Mouse (Mus musculus): ENCODE data around the gene Letmd1. TPM values are rescaled to one million over a fixed set of nuclear protein-coding genes. Genes with fewer than 3 reads are reported as not detected.

Gene Letmd1
- total RNA-seq, 4 experiments from 2014 or later: 77.8 to 122 (median 108) TPM

GRCm38 (mm10) chr15:100508454-100509167 is 39.8 kb downstream of the Letmd1 start:
- no peak for DNase-seq

DNA sequence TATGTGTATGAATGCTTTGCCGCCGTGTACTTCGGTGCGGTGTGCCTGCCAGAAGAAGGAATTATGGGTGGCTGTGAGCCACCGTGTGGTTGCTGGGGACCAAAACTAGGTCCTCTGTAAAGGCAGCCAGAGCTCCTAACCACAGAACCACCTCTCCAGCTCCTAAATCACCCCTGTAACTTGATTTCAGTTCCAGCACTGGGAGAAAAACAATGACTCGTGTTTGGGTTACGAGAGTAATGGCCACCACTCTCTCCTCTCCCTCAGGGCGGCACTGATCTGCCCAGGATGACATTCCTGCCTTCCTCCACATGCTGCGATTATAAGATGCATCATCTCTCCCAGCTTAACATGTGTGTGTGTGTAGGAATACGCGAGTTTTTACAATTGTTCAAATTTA is 41.2 kb downstream of the Letmd1 start:
- no peak for DNase-seq

DNA sequence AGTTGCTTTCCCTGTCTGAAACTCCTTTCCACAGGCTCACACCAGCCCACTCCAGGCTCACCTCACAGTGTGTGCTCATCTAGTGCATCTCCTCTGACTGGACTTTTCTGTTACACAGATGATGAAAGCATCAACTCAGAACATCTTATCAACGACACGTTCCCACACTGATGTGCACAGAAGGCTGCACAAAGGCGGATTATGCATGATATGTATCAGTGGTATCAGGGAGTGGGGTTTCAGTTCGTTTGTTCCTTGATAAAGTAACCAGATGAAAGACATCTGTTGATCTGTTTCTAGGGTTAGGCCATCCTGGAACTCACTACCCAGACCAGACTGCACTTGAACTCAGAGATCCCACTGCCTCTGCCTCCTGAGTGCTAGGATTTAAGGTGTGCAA is 44.6 kb downstream of the Letmd1 start:
- DNase-seq: no peak

GRCm38 (mm10) chr15:100515121-100515520 is 46.3 kb downstream of the Letmd1 start:
- DNase-seq: no peak

DNA sequence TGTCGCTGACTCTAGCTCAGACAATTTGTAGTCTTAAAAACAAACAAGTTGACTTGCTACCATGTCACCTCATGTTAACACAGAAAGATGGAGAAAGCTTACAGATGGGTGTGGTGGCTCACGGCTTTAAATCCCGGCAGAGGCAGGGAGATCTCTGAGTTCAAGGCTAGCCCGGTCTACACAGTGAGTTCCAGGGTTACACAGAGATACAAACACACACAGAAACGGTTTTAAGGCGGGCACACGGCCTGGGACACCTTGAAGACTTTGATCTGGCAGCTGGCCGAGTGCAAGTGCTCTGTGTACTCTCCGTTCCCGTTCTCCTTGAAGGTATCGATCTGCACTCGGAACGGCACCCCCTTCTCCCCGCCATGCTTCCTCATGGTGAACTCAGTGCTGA is 51.5 kb downstream of the Letmd1 start:
- DNase-seq: no peak

DNA sequence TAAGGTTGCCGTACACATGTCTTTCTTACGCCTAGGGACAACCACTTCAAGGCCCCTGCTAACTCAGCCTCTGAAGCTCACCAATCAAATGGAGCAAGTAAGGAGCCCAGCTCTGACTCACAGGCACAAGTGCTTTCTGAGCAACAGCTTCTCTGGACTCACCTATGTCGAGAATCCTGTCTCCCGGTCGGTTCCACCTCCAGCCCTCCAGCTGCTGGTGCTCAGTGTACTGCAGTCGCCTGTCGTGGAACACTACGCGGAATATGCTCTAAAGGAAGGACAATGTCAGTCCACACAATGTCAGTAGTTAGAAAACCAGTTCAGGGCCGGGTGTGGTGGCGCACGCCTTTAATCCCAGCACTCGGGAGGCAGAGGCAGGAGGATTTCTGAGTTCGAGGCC is 56.6 kb downstream of the Letmd1 start:
- DNase-seq: no peak

GRCm38 (mm10) chr15:100527900-100528299 is 59.1 kb downstream of the Letmd1 start:
- no peak for DNase-seq

Other genes with a start within 250 kb of the Letmd1 start
- gene Atf1, start 241.2 kb upstream of the Letmd1 start, total RNA-seq (2022): 10 to 100 TPM; 61.9 to 72.1 (median 66.3) TPM
- not detected for gene Tmprss12, start 188.2 kb upstream of the Letmd1 start, total RNA-seq (2022)
- 100 to 1,000 TPM in 3 of 4 experiments, 10 to 100 TPM in 1; 80.4 to 134 (median 120) TPM for gene Mettl7a1, start 164.9 kb upstream of the Letmd1 start, total RNA-seq (2022)
- under 1 TPM in 2 of 4 experiments, not detected in 2; 0.27 to 0.31 TPM for gene Mettl7a3, start 134.1 kb upstream of the Letmd1 start, total RNA-seq (2022)
- gene Methig1, start 115.9 kb upstream of the Letmd1 start, total RNA-seq (2022): under 1 TPM; 0.41 to 0.98 (median 0.71) TPM
- 1 to 10 TPM; 1.5 to 3.3 (median 2.5) TPM for gene Mettl7a2, start 115.8 kb upstream of the Letmd1 start, total RNA-seq (2022)
- gene Higd1c, start 104.5 kb upstream of the Letmd1 start, total RNA-seq (2022): 1 to 10 TPM in 2 of 4 experiments, not detected in 2; 1.0 to 1.7 TPM
- under 1 TPM; 0.09 to 0.28 (median 0.26) TPM for gene Gm5475, start 46.9 kb upstream of the Letmd1 start, total RNA-seq (2022)
- gene Slc11a2, start 44.0 kb upstream of the Letmd1 start, total RNA-seq (2022): 100 to 1,000 TPM; 110 to 151 (median 127) TPM
- 1 to 10 TPM; 5.7 to 8.5 (median 6.7) TPM for gene Csrnp2, start 26.5 kb downstream of the Letmd1 start, total RNA-seq (2022)
- 10 to 100 TPM; 25.6 to 38.0 (median 30.8) TPM for gene Tfcp2, start 83.0 kb downstream of the Letmd1 start, total RNA-seq (2022)
- 10 to 100 TPM; 17.1 to 33.5 (median 23.8) TPM for gene Pou6f1, start 131.0 kb downstream of the Letmd1 start, total RNA-seq (2022)
- 100 to 1,000 TPM; 235 to 259 (median 252) TPM for gene Dazap2, start 146.3 kb downstream of the Letmd1 start, total RNA-seq (2022)
- 10 to 100 TPM; 42.7 to 64.0 (median 55.6) TPM for gene Smagp, start 167.9 kb downstream of the Letmd1 start, total RNA-seq (2022)
- 1 to 10 TPM; 2.5 to 7.0 (median 3.8) TPM for gene Bin2, start 200.5 kb downstream of the Letmd1 start, total RNA-seq (2022)
- 100 to 1,000 TPM; 107 to 119 (median 115) TPM for gene Cela1, start 218.9 kb downstream of the Letmd1 start, total RNA-seq (2022)

Data from adrenal gland, adult 8-10 months (tissue).